27 mouse cellular contexts compared by ENCODE assay signal in the genomic region with DNA sequence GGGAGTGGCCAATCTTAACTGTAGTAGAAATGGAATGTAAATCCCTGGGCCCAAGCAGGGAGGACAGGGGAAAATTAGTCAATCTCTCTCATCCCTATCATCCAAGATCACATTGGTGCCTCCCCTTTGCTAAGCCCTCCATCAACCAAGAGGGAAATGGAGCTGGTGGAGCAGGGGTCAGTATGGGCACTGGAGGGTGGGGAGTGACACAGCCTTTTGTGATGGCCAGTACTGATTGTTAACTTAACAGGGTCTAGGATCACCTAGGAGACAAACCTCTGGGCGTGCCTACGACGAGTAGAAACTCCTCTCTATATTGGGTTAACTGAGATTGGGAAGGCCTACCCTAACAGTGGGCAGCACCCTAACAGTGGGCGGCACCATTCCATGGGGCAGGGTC. TPM values are rescaled to one million over a fixed set of nuclear protein-coding genes. Genes with fewer than 3 reads are reported as not detected.
"Had no signal": no experiment of that assay in that cellular context is flagged by ENCODE, and none has a peak within 500 bp of the region (broad histone marks: within the 10 kb centered on the region; RNA-seq: fewer than 3 reads in every experiment).

No protein-coding gene starts in this region.

- DNase-seq: cerebellum, adult 8-10 months; cerebellum, adult 9-10 months; cerebellum, adult 9-11 months; cerebellum, postnatal 10 days; cerebellum, postnatal 14 days; cerebellum, postnatal 25 days; cerebellum, postnatal 36 days; embryo, embryonic 11 days; forebrain, postnatal 0 days; gastrocnemius, adult 2 months; gastrocnemius, postnatal 10 days; gastrocnemius, postnatal 14 days; gastrocnemius, postnatal 25 days; gastrocnemius, postnatal 36 days; heart, adult 18-20 months; heart, adult 2 months had no signal

- H3K4me3 ChIP-seq: embryonic facial prominence, embryonic 10.5 days; embryonic facial prominence, embryonic 12.5 days; embryonic facial prominence, embryonic 13.5 days; embryonic facial prominence, embryonic 15.5 days; erythroblast, embryonic 14.5 days; forebrain, embryonic 10.5 days; forebrain, embryonic 12.5 days; forebrain, embryonic 13.5 days; forebrain, embryonic 15.5 days; gastrocnemius, adult 2 months; heart, adult 2 months had no signal

- H3K9ac ChIP-seq: embryonic facial prominence, embryonic 12.5 days; embryonic facial prominence, embryonic 13.5 days; embryonic facial prominence, embryonic 15.5 days; forebrain, embryonic 12.5 days; forebrain, embryonic 13.5 days; forebrain, embryonic 15.5 days; forebrain, postnatal 0 days had no signal

- H3K27ac ChIP-seq: embryonic facial prominence, embryonic 10.5 days; embryonic facial prominence, embryonic 12.5 days; embryonic facial prominence, embryonic 13.5 days; embryonic facial prominence, embryonic 15.5 days; forebrain, embryonic 10.5 days; forebrain, embryonic 12.5 days; forebrain, embryonic 13.5 days; forebrain, embryonic 15.5 days; gastrocnemius, adult 2 months; heart, adult 2 months had no signal

- H3K9me3 ChIP-seq: embryonic facial prominence, embryonic 10.5 days; embryonic facial prominence, embryonic 12.5 days; embryonic facial prominence, embryonic 13.5 days; embryonic facial prominence, embryonic 15.5 days; forebrain, embryonic 10.5 days; forebrain, embryonic 12.5 days; forebrain, embryonic 13.5 days; forebrain, embryonic 15.5 days had no signal

- H3K36me3 ChIP-seq: embryonic facial prominence, embryonic 10.5 days; embryonic facial prominence, embryonic 12.5 days; embryonic facial prominence, embryonic 13.5 days; embryonic facial prominence, embryonic 15.5 days; forebrain, embryonic 10.5 days; forebrain, embryonic 12.5 days; forebrain, embryonic 15.5 days had no signal

- ATAC-seq: forebrain, embryonic 13.5 days; forebrain, embryonic 14.5 days; forebrain, embryonic 15.5 days; forebrain, embryonic 16.5 days; forebrain, postnatal 0 days had no signal

- H3K27me3 ChIP-seq: forebrain, embryonic 13.5 days; forebrain, embryonic 15.5 days had no signal

- H3K4me2 ChIP-seq: embryonic facial prominence, embryonic 12.5 days; embryonic facial prominence, embryonic 13.5 days; embryonic facial prominence, embryonic 15.5 days; forebrain, embryonic 12.5 days; forebrain, embryonic 13.5 days; forebrain, embryonic 15.5 days had no signal

- H3K4me1 ChIP-seq: embryonic facial prominence, embryonic 10.5 days; embryonic facial prominence, embryonic 12.5 days; embryonic facial prominence, embryonic 13.5 days; embryonic facial prominence, embryonic 15.5 days; forebrain, embryonic 10.5 days; forebrain, embryonic 12.5 days; forebrain, embryonic 13.5 days had no signal

RNA-seq across cellular contexts. Expression of a gene that starts 7.7 kb away (rescaled TPM):
- polyA plus RNA-seq: erythroblast, embryonic 14.5 days had no signal

RNA-seq across cellular contexts. Expression of a gene that starts 55.1 kb away (rescaled TPM):
- polyA plus RNA-seq: erythroblast, embryonic 14.5 days; heart, adult 2 months had no signal
